Comparison of ENCODE assay signal across 10 mouse cellular contexts in genomic region chr1:55225398-55225797, GRCm38 (mm10). TPM values are rescaled to one million over a fixed set of nuclear protein-coding genes. Genes with fewer than 3 reads are reported as not detected.
DNase-seq lines count a peak whose midpoint lies in the region; ATAC-seq lines count a peak whose summit lies in the region.
"Had no signal": no experiment of that assay in that cellular context is flagged by ENCODE, and none has a peak within 500 bp of the region (broad histone marks: within the 10 kb centered on the region; RNA-seq: fewer than 3 reads in every experiment).

No protein-coding gene starts in this region.

- no peak for DNase-seq in kidney, adult 9 months
- DNase-seq in neural tube, embryonic 10.5 days (ENCODE audit: extremely low spot score, low spot score), result peak; percentile 35
- no peak for DNase-seq in cerebellum, adult 9-10 months
- DNase-seq in testis, postnatal 10 days (ENCODE audit: low spot score), result no peak

- H3K4me1 ChIP-seq in kidney, embryonic 15.5 days, result peaks cover 5% of the 10 kb centered on the region; the same call in 1 of the 2 replicates
- H3K4me1 ChIP-seq in embryonic facial prominence, embryonic 13.5 days, result peaks cover 41% of the 10 kb centered on the region
- H3K4me1 ChIP-seq in hindbrain, embryonic 16.5 days (ENCODE audit: control insufficient read depth, insufficient read depth, low read depth, low read length), result peaks cover 6% of the 10 kb centered on the region

- H3K4me2 ChIP-seq in kidney, embryonic 15.5 days, result peak overlapping the region; percentile 62
- H3K4me2 ChIP-seq in embryonic facial prominence, embryonic 13.5 days, result peak overlapping the region; percentile 62
- peak overlapping the region; percentile 48 for H3K4me2 ChIP-seq in hindbrain, embryonic 16.5 days (ENCODE audit: low read length)

- no peak overlapping the region for H3K27ac ChIP-seq in kidney, embryonic 15.5 days
- peak overlapping the region; percentile 92 for H3K27ac ChIP-seq in embryonic facial prominence, embryonic 13.5 days
- H3K27ac ChIP-seq in hindbrain, embryonic 16.5 days (ENCODE audit: low read depth, low read length), result peak overlapping the region; percentile 61

- ATAC-seq in kidney, embryonic 15.5 days (replicated peaks; ENCODE audit: low FRiP score), result no peak; the same call in 1 of the 2 replicates
- ATAC-seq in embryonic facial prominence, embryonic 13.5 days (ENCODE audit: insufficient number of reproducible peaks, insufficient read depth, low FRiP score, low TSS enrichment, low read depth), result no peak
- ATAC-seq in hindbrain, embryonic 16.5 days, result peak; percentile 72
- no peak for ATAC-seq in activated CD4-positive, CD25-positive, alpha-beta regulatory T cell, adult 4 months

- no peaks in the 10 kb centered on the region for H3K9me3 ChIP-seq in kidney, embryonic 15.5 days (replicated peaks)
- no peaks in the 10 kb centered on the region for H3K9me3 ChIP-seq in embryonic facial prominence, embryonic 13.5 days
- no peaks in the 10 kb centered on the region for H3K9me3 ChIP-seq in hindbrain, embryonic 16.5 days (ENCODE audit: control insufficient read depth, low read length)
- H3K9me3 ChIP-seq: megakaryocyte, embryonic 14.5 days had no signal

- peak overlapping the region; percentile 52 for H3K4me3 ChIP-seq in kidney, embryonic 15.5 days (replicated peaks)
- H3K4me3 ChIP-seq in embryonic facial prominence, embryonic 13.5 days, result peak overlapping the region; percentile 57
- peak overlapping the region; percentile 27 for H3K4me3 ChIP-seq in hindbrain, embryonic 16.5 days (ENCODE audit: low read length)
- H3K4me3 ChIP-seq: erythroblast, embryonic 14.5 days had no signal

- H3K36me3 ChIP-seq in kidney, embryonic 15.5 days, result no peaks in the 10 kb centered on the region
- no peaks in the 10 kb centered on the region; the same call in 1 of the 2 replicates for H3K36me3 ChIP-seq in embryonic facial prominence, embryonic 13.5 days
- H3K36me3 ChIP-seq in hindbrain, embryonic 16.5 days (ENCODE audit: control insufficient read depth, insufficient read depth, low read length), result no peaks in the 10 kb centered on the region

- 35% methylated on average over 3 of the region's 3 CpGs for WGBS in kidney, embryonic 15.5 days
- 19% methylated on average over 3 of the region's 3 CpGs for WGBS in embryonic facial prominence, embryonic 13.5 days
- 28% methylated on average over 3 of the region's 3 CpGs for WGBS in hindbrain, embryonic 16.5 days

- no peak overlapping the region for H3K9ac ChIP-seq in kidney, embryonic 15.5 days
- peak overlapping the region; percentile 79 for H3K9ac ChIP-seq in embryonic facial prominence, embryonic 13.5 days
- peak overlapping the region; percentile 45 for H3K9ac ChIP-seq in hindbrain, embryonic 16.5 days (ENCODE audit: low read depth, low read length)

- peaks cover 2% of the 10 kb centered on the region; the same call in 1 of the 2 replicates for H3K27me3 ChIP-seq in kidney, embryonic 15.5 days
- no peaks in the 10 kb centered on the region for H3K27me3 ChIP-seq in embryonic facial prominence, embryonic 13.5 days
- no peaks in the 10 kb centered on the region for H3K27me3 ChIP-seq in hindbrain, embryonic 16.5 days (replicated peaks; ENCODE audit: control insufficient read depth, insufficient read depth, low read length)

RNA-seq across cellular contexts. Expression of gene Rftn2, which starts 1.2 kb away (rescaled TPM):
- 7.6 and 8.4 TPM in 2 replicates for polyA plus RNA-seq in kidney, embryonic 15.5 days (2015; fragmentation: Nextera tagmentation; extraction: Ambion mirVana)
- polyA plus RNA-seq in embryonic facial prominence, embryonic 13.5 days (2015; fragmentation: Nextera tagmentation; extraction: Ambion mirVana), result 30.2 and 32.2 TPM in 2 replicates
- 13.0 and 15.5 TPM in 2 replicates for polyA plus RNA-seq in hindbrain, embryonic 16.5 days (2015; fragmentation: Nextera tagmentation; extraction: Ambion mirVana)
- 1 to 10 TPM; 2.8 to 3.5 TPM for polyA plus RNA-seq in activated CD4-positive, CD25-positive, alpha-beta regulatory T cell, adult 4 months (2017; shearing (Covaris generic))
- polyA plus RNA-seq: erythroblast, embryonic 14.5 days had no signal

RNA-seq across cellular contexts. Expression of gene Mars2, which starts 11.6 kb away (rescaled TPM):
- 2.4 and 2.5 TPM in 2 replicates for polyA plus RNA-seq in kidney, embryonic 15.5 days (2015; fragmentation: Nextera tagmentation; extraction: Ambion mirVana)
- 2.4 and 2.8 TPM in 2 replicates for polyA plus RNA-seq in embryonic facial prominence, embryonic 13.5 days (2015; fragmentation: Nextera tagmentation; extraction: Ambion mirVana)
- 3.5 and 3.7 TPM in 2 replicates for polyA plus RNA-seq in hindbrain, embryonic 16.5 days (2015; fragmentation: Nextera tagmentation; extraction: Ambion mirVana)
- 1 to 10 TPM; 2.6 to 2.7 TPM for polyA plus RNA-seq in activated CD4-positive, CD25-positive, alpha-beta regulatory T cell, adult 4 months (2017; shearing (Covaris generic))
